ENCODE assay signal across 15 mouse cellular contexts in genomic region chr11:94233405-94233804, GRCm38 (mm10). TPM values are rescaled to one million over a fixed set of nuclear protein-coding genes. Genes with fewer than 3 reads are reported as not detected.
DNase-seq lines count a peak whose midpoint lies in the region; ATAC-seq and TF ChIP-seq lines count a peak whose summit lies in the region.
"Had no signal": no experiment of that assay in that cellular context is flagged by ENCODE, and none has a peak within 500 bp of the region (broad histone marks: within the 10 kb centered on the region; RNA-seq: fewer than 3 reads in every experiment).

No protein-coding gene starts in this region.

- H3K9ac ChIP-seq in heart, embryonic 12.5 days = no peak overlapping the region
- no peak overlapping the region for H3K9ac ChIP-seq in lung, postnatal 0 days (replicated peaks; ENCODE audit: low read depth)
- H3K9ac ChIP-seq: intestine, embryonic 15.5 days; midbrain, embryonic 12.5 days had no signal

- peaks cover 52% of the 10 kb centered on the region for H3K4me1 ChIP-seq in heart, embryonic 12.5 days (replicated peaks)
- H3K4me1 ChIP-seq in lung, postnatal 0 days (ENCODE audit: insufficient read depth, low read depth, low read length) = no peaks in the 10 kb centered on the region

- no peak for ATAC-seq in heart, embryonic 12.5 days (ENCODE audit: insufficient number of reproducible peaks, low FRiP score)
- peak; percentile 39; the same call in 1 of the 2 replicates for ATAC-seq in lung, postnatal 0 days
- ATAC-seq: intestine, embryonic 15.5 days had no signal

- no peaks in the 10 kb centered on the region for H3K27me3 ChIP-seq in heart, embryonic 12.5 days (replicated peaks)
- H3K27me3 ChIP-seq in lung, postnatal 0 days (replicated peaks; ENCODE audit: insufficient read depth, low read length) = no peaks in the 10 kb centered on the region
- H3K27me3 ChIP-seq: intestine, embryonic 15.5 days had no signal

- no peaks in the 10 kb centered on the region for H3K36me3 ChIP-seq in heart, embryonic 12.5 days
- no peaks in the 10 kb centered on the region for H3K36me3 ChIP-seq in lung, postnatal 0 days (ENCODE audit: insufficient read depth, low read length)
- H3K36me3 ChIP-seq: intestine, embryonic 15.5 days; midbrain, embryonic 12.5 days had no signal

- no peaks in the 10 kb centered on the region for H3K9me3 ChIP-seq in heart, embryonic 12.5 days (replicated peaks)
- H3K9me3 ChIP-seq in lung, postnatal 0 days (ENCODE audit: low read length) = no peaks in the 10 kb centered on the region
- H3K9me3 ChIP-seq: intestine, embryonic 15.5 days; midbrain, embryonic 12.5 days had no signal

- WGBS in heart, embryonic 12.5 days = 67% methylated on average over 6 of the region's 6 CpGs
- 82% methylated on average over 6 of the region's 6 CpGs for whole genome bisulfite sequencing in lung, postnatal 0 days

- no peak overlapping the region for H3K4me3 ChIP-seq in heart, embryonic 12.5 days
- H3K4me3 ChIP-seq in lung, postnatal 0 days (ENCODE audit: low read depth, low read length) = no peak overlapping the region
- H3K4me3 ChIP-seq: intestine, embryonic 15.5 days; midbrain, embryonic 12.5 days had no signal

- no peak overlapping the region for H3K4me2 ChIP-seq in heart, embryonic 12.5 days
- no peak overlapping the region for H3K4me2 ChIP-seq in lung, postnatal 0 days (replicated peaks; ENCODE audit: low read depth, low read length)
- H3K4me2 ChIP-seq: intestine, embryonic 15.5 days; midbrain, embryonic 12.5 days had no signal

- TF ChIP-seq CTCF in lung, postnatal 0 days (IDR thresholded peaks at IDR 0.05) = no peak

- no peak overlapping the region for H3K27ac ChIP-seq in heart, embryonic 12.5 days (ENCODE audit: poor library complexity, severe bottlenecking)
- H3K27ac ChIP-seq in lung, postnatal 0 days (ENCODE audit: low read length) = no peak overlapping the region
- H3K27ac ChIP-seq: intestine, embryonic 15.5 days; midbrain, embryonic 12.5 days had no signal

- 0 out of 2 replicates have a peak, but pooled peaks have one; percentile 32 for TF ChIP-seq EP300 in lung, postnatal 0 days (IDR thresholded peaks at IDR 0.05)

- peak; percentile 64 to 83 for DNase-seq in heart, adult 18-20 months
- no peak for DNase-seq in lung, postnatal 0 days (ENCODE audit: low spot score)
- DNase-seq in lung, postnatal 36 days = no peak
- DNase-seq in heart, adult 9 months (ENCODE audit: low spot score in 2 of 2) = peak; percentile 61 to 63
- DNase-seq in heart, postnatal 4 days = peak; percentile 43
- DNase-seq in adrenal gland, postnatal 10 days = no peak
- DNase-seq: adrenal gland, adult 2 months; kidney, postnatal 36 days; lung, adult 2 months had no signal

RNA-seq across cellular contexts. Expression of gene Wfikkn2, which starts 12.4 kb away (rescaled TPM):
- 1 to 10 TPM; 5.8 to 6.6 TPM for total RNA-seq in heart, adult 18-20 months (2021)
- polyA plus RNA-seq in heart, embryonic 12.5 days (2016; fragmentation: Nextera tagmentation; extraction: Ambion mirVana) = 2.0 and 2.5 TPM in 2 replicates
- polyA plus RNA-seq in lung, postnatal 0 days (2015; fragmentation: Nextera tagmentation; extraction: Ambion mirVana) = 0.46 and 0.60 TPM in 2 replicates
- total RNA-seq in heart, postnatal 4 days (2021) = 1 to 10 TPM; 2.0 TPM
- total RNA-seq in adrenal gland, postnatal 10 days (2021) = 1 to 10 TPM in 1 of 2 experiments, under 1 TPM in 1; 0.63 to 1.1 TPM

RNA-seq across cellular contexts. Expression of gene Tob1, which starts 22.2 kb away (rescaled TPM):
- total RNA-seq in heart, adult 18-20 months (2021) = 10 to 100 TPM; 47.5 to 50.4 TPM
- polyA plus RNA-seq in heart, embryonic 12.5 days (2016; fragmentation: Nextera tagmentation; extraction: Ambion mirVana) = 34.9 and 35.2 TPM in 2 replicates
- polyA plus RNA-seq in lung, postnatal 0 days (2015; fragmentation: Nextera tagmentation; extraction: Ambion mirVana) = 43.9 and 46.0 TPM in 2 replicates
- 10 to 100 TPM; 62.2 to 69.9 TPM for total RNA-seq in heart, postnatal 4 days (2021)
- total RNA-seq in adrenal gland, postnatal 10 days (2021) = 100 to 1,000 TPM; 111 to 183 TPM

RNA-seq across cellular contexts. Expression of gene Gm21885, which starts 48.3 kb away (rescaled TPM):
- under 1 TPM in 1 of 2 experiments, not detected in 1; 0.77 TPM for total RNA-seq in heart, adult 18-20 months (2021)
- polyA plus RNA-seq in heart, embryonic 12.5 days (2016; fragmentation: Nextera tagmentation; extraction: Ambion mirVana) = 0.35 TPM in 1 of 2 replicates, not detected in the other
- polyA plus RNA-seq in lung, postnatal 0 days (2015; fragmentation: Nextera tagmentation; extraction: Ambion mirVana) = not detected in 2 replicates
- not detected for total RNA-seq in heart, postnatal 4 days (2021)
- not detected for total RNA-seq in adrenal gland, postnatal 10 days (2021)
- total RNA-seq: adrenal gland, adult 2 months had no signal
- polyA plus RNA-seq: adrenal gland, adult 2 months; frontal cortex, adult 2 months; lung, adult 2 months; spleen, adult 2 months; urinary bladder, adult 2 months had no signal

Comparison
In these comparisons a context has a peak if more than half of its experiments do, and no peak if none do; other contexts are left out.
1. DNase-seq: peak in heart, adult 18-20 months (2 of 2), heart, adult 9 months (2 of 2) and heart, postnatal 4 days (single experiment); none in lung, postnatal 0 days (single experiment), lung, postnatal 36 days (single experiment) and adrenal gland, postnatal 10 days (single experiment).